Mouse (Mus musculus): Measurements from ENCODE around the gene Vps37d.

The Vps37d gene

DNA sequence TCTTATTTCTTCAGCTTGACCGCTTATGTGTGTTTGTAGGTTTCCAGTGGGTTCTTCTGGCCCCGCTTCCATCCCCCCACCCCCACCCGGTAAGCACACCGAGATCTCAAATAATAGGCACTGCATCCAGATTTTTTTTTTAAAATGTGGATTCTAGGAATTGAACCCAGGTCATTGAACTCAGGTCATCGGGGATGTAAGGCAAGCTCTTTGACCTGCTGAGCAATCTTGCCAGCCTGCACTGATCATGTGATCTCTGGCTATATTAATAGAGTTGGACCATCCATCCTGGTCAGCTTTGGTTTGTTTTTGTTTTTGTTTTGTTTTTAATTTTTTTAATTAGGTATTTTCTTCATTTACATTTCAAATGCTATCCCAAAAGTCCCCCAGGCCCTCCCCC is 45.5 kb downstream of the Vps37d start:
- DNase-seq (ENCODE audit: extremely low read depth, low read depth, low spot score): no peak

DNA sequence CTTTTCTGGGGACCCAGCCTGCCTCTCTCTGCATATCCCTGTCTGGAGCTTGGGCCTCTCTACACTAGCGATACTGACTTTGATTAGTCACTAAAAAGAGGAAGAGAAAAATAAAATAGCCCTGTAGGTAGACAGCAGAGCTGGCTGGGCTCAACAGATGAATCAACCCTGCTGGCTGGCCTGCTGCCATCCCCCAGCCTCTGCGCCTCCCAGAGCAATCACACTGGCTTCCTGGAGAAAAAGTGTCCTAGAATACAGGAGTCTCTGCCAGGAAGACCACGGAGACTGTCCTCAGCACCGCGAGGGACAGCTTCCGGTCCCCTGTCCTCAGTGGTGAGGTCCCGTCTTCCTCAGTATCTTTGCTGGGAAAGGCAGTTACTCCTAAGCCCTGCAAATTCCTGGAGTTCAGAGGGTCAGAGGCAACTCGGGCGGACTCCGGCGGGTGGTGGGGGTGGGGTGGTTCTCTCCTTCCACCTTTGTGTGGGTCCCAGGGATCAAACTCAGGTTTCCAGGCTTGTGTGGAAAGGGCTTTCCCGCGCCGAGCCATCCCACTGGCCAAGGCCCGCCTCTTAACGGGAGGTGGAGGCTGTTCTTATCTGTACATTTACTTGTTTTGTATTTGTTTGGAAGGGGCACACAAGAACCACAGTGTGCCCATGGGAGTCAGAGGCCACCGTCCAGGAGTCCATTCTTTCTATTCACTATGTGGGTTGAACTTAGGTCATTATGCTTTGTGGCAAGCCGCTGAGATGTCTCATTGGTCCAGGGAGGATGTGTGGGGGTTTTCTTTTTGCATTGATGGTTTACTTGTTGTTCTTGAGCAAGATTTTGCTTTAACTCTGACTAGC is 48.8 kb downstream of the Vps37d start:
- DNase-seq (ENCODE audit: extremely low read depth, low read depth, low spot score): no peak

DNA sequence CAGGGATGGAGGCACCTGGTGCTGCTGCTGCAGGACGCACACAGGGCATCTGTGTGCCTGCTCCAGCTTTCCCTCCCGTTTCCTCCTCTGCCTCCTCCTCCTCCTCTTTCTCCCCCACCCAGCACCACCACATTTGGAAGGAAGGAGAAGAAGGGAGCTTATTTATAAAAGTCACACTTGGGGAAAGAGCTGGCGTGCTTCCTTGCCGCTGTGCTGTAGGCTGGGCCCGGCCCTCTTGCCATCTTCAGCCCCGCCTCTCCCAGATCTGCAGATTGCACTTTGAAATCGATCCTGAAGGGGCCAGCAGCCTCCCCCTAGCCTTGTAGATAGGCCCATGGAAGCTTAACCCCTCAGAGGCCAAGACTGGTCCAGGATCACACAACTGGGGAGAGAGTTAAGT is 52.2 kb downstream of the Vps37d start:
- DNase-seq (ENCODE audit: extremely low read depth, low read depth, low spot score): no peak

DNA sequence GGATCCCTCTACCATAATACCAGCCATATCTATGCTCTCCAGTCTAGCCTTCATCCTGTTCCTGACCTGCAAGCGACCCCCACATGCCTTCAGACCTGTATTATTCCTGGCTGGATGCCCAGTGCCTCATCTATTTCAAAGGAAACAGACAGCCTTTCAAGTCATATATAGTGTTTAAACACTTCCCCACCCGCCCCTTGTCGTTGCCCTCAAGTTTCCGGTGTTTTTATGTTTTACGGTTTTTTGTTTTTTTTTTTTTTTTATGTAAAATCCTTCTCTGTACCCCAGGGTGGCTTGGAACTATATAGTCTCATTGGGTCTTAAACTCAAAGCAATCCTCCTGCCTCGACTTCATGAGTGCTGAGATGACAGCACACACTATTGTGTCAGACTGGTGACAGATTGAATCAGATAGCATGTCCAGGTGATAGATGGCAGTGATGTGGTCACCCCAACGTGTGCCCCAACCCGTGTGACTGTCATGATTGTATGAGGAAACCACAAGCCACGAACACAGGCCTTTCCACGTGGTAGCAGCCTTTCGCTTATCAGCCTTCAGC is 53.3 kb downstream of the Vps37d start:
- no peak for DNase-seq (ENCODE audit: extremely low read depth, low read depth, low spot score)

DNA sequence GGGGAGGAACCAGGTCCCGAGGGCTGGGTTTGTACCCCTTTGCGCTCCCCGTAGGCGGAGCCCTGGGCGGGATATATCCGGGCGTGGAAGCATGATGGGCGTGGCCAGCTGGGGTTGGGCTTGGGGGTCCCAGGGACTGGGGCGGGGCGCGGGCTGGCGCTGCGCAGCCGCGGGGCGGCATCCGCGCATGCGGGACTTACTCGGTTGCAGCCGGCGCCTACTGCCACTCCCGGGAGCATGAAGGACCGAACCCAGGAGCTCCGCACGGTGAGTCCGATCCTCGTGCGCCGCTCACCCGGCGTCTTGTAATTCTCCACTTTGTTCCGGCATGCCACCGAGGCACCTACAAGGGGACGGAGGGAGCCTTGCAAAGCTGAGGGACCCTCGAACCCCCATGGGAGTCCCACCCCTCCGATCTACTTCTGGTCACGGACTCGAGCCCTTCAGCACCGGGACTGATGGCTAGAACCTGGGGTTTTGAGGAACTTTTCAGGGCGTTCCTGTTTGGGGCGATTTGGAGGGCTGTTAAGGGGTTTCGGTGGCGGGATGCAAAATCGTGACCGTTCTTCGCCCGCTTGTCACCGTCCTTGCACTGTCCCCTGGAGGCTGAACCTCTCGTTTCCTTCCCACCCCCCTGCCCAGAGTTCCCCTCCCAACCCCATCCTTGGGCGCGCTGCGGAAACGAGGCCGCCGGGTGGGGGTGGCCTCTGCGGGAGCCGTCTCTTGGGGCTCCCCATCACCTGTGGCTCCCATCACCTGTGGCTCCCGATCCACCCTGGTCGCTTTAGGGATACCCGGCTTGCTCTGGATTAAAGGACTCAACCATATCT is 54.5 kb downstream of the Vps37d start, which contains the start of gene Stx1a:
Gene Stx1a, plus strand, starts transcription at position 139 of the 830 bp plus-strand sequence.
- DNase-seq (ENCODE audit: extremely low read depth, low read depth, low spot score): no peak
